In the genomic region with DNA sequence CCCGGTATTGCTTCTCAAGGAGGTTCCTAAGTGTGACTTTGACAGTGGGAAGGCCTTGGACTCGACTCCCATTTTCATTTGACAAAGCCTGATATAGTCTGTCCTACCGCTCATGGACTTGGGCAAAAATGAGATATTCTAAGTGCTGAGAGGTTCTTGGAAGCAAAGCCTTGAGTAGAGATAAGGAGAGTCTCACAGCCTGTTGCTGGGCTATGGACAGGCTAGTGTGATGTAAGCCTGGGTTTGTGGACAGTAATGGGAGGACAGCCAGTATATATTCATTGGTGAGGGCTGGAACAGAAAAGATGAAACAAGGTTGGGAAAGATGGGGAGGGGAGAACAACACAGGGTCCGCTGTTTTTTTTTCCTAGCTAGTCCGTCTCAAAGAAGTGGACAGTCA, we compare ENCODE assay signal across 21 mouse cellular contexts.
DNase-seq lines count a peak whose midpoint lies in the region; ATAC-seq and TF ChIP-seq lines count a peak whose summit lies in the region.
"Had no signal": no experiment of that assay in that cellular context is flagged by ENCODE, and none has a peak within 500 bp of the region (broad histone marks: within the 10 kb centered on the region; RNA-seq: fewer than 3 reads in every experiment).

No protein-coding gene starts in this region.

- no peaks in the 10 kb centered on the region for H3K36me3 ChIP-seq in heart, embryonic 11.5 days (ENCODE audit: control insufficient read depth, insufficient read depth, low read length)
- H3K36me3 ChIP-seq in limb, embryonic 12.5 days = no peaks in the 10 kb centered on the region
- no peaks in the 10 kb centered on the region for H3K36me3 ChIP-seq in limb, embryonic 10.5 days
- no peaks in the 10 kb centered on the region for H3K36me3 ChIP-seq in stomach, embryonic 16.5 days (ENCODE audit: control insufficient read depth, insufficient read depth, low read length)
- H3K36me3 ChIP-seq in stomach, postnatal 0 days (ENCODE audit: control insufficient read depth, insufficient read depth, low read length) = no peaks in the 10 kb centered on the region
- H3K36me3 ChIP-seq: embryonic facial prominence, embryonic 12.5 days; intestine, embryonic 15.5 days; liver, embryonic 12.5 days had no signal

- ATAC-seq in heart, embryonic 11.5 days (replicated peaks; ENCODE audit: insufficient number of reproducible peaks, low FRiP score, low TSS enrichment) = no peak
- no peak for ATAC-seq in limb, embryonic 12.5 days (ENCODE audit: insufficient number of reproducible peaks, insufficient read depth, low FRiP score, low TSS enrichment, low read depth)
- ATAC-seq in stomach, embryonic 16.5 days (ENCODE audit: insufficient read depth, low FRiP score) = peak; percentile 58; the same call in 1 of the 2 replicates
- ATAC-seq in stomach, postnatal 0 days (ENCODE audit: low FRiP score, low TSS enrichment) = no peak
- ATAC-seq: forebrain, embryonic 14.5 days; intestine, embryonic 15.5 days; liver, embryonic 12.5 days had no signal

- H3K9me3 ChIP-seq in heart, embryonic 11.5 days (replicated peaks; ENCODE audit: control insufficient read depth, low read length) = no peaks in the 10 kb centered on the region
- no peaks in the 10 kb centered on the region for H3K9me3 ChIP-seq in limb, embryonic 12.5 days
- no peaks in the 10 kb centered on the region for H3K9me3 ChIP-seq in limb, embryonic 10.5 days (replicated peaks)
- H3K9me3 ChIP-seq in stomach, embryonic 16.5 days (replicated peaks; ENCODE audit: control insufficient read depth, low read length) = no peaks in the 10 kb centered on the region
- no peaks in the 10 kb centered on the region for H3K9me3 ChIP-seq in stomach, postnatal 0 days (ENCODE audit: control insufficient read depth, low read length)
- H3K9me3 ChIP-seq: embryonic facial prominence, embryonic 12.5 days; intestine, embryonic 15.5 days; liver, embryonic 12.5 days had no signal

- WGBS in heart, embryonic 11.5 days (ENCODE audit: insufficient replicate concordance) = 62% methylated on average over 5 of the region's 5 CpGs
- WGBS in limb, embryonic 12.5 days = 82% methylated on average over 5 of the region's 5 CpGs
- WGBS in limb, embryonic 10.5 days = 85% methylated on average over 5 of the region's 5 CpGs
- WGBS in stomach, embryonic 16.5 days = 78% methylated on average over 5 of the region's 5 CpGs
- WGBS in stomach, postnatal 0 days = 85% methylated on average over 5 of the region's 5 CpGs

- no peak overlapping the region for H3K4me3 ChIP-seq in heart, embryonic 11.5 days (ENCODE audit: low read depth, low read length)
- no peak overlapping the region for H3K4me3 ChIP-seq in limb, embryonic 12.5 days (replicated peaks)
- H3K4me3 ChIP-seq in limb, embryonic 10.5 days = no peak overlapping the region
- H3K4me3 ChIP-seq in stomach, embryonic 16.5 days (replicated peaks; ENCODE audit: low read length) = no peak overlapping the region
- no peak overlapping the region for H3K4me3 ChIP-seq in stomach, postnatal 0 days (ENCODE audit: low read depth, low read length)
- H3K4me3 ChIP-seq: embryonic facial prominence, embryonic 12.5 days; intestine, embryonic 15.5 days; liver, embryonic 12.5 days had no signal

- H3K27ac ChIP-seq in heart, embryonic 11.5 days (ENCODE audit: low read depth, low read length) = no peak overlapping the region
- peak overlapping the region; percentile 29; the same call in 1 of the 2 replicates for H3K27ac ChIP-seq in limb, embryonic 12.5 days
- H3K27ac ChIP-seq in limb, embryonic 10.5 days = no peak overlapping the region
- no peak overlapping the region for H3K27ac ChIP-seq in stomach, embryonic 16.5 days (ENCODE audit: low read length)
- no peak overlapping the region for H3K27ac ChIP-seq in stomach, postnatal 0 days (replicated peaks)
- H3K27ac ChIP-seq: embryonic facial prominence, embryonic 12.5 days; hindbrain, embryonic 14.5 days; intestine, embryonic 15.5 days; liver, embryonic 12.5 days had no signal

- no peak for TF ChIP-seq CTCF in stomach, postnatal 0 days (IDR thresholded peaks at IDR 0.05; ENCODE audit: low read depth)

- peaks cover 5% of the 10 kb centered on the region; the same call in 1 of the 2 replicates for H3K4me1 ChIP-seq in heart, embryonic 11.5 days (ENCODE audit: control insufficient read depth, insufficient read depth, low read length)
- H3K4me1 ChIP-seq in limb, embryonic 12.5 days (replicated peaks) = peaks cover 1% of the 10 kb centered on the region
- peaks cover 3% of the 10 kb centered on the region; the same call in 1 of the 2 replicates for H3K4me1 ChIP-seq in limb, embryonic 10.5 days
- peaks cover 4% of the 10 kb centered on the region; the same call in 1 of the 2 replicates for H3K4me1 ChIP-seq in stomach, embryonic 16.5 days (ENCODE audit: control insufficient read depth, insufficient read depth, low read length)
- H3K4me1 ChIP-seq in stomach, postnatal 0 days (replicated peaks; ENCODE audit: control insufficient read depth, insufficient read depth) = no peaks in the 10 kb centered on the region
- H3K4me1 ChIP-seq: embryonic facial prominence, embryonic 12.5 days; intestine, embryonic 15.5 days; liver, embryonic 12.5 days had no signal

- no peaks in the 10 kb centered on the region for H3K27me3 ChIP-seq in heart, embryonic 11.5 days (ENCODE audit: control insufficient read depth, insufficient read depth, low read length)
- H3K27me3 ChIP-seq in limb, embryonic 12.5 days = peaks cover 16% of the 10 kb centered on the region
- H3K27me3 ChIP-seq in limb, embryonic 10.5 days (ENCODE audit: low read depth, poor library complexity, severe bottlenecking) = peaks cover 49% of the 10 kb centered on the region
- H3K27me3 ChIP-seq in stomach, embryonic 16.5 days (ENCODE audit: control insufficient read depth, insufficient read depth, low read length) = no peaks in the 10 kb centered on the region
- no peaks in the 10 kb centered on the region for H3K27me3 ChIP-seq in stomach, postnatal 0 days (ENCODE audit: control insufficient read depth, insufficient read depth, low read length)
- H3K27me3 ChIP-seq: embryonic facial prominence, embryonic 12.5 days; intestine, embryonic 15.5 days; liver, embryonic 12.5 days; Patski had no signal

- no peak overlapping the region for H3K9ac ChIP-seq in heart, embryonic 11.5 days (ENCODE audit: low read depth, low read length)
- no peak overlapping the region for H3K9ac ChIP-seq in limb, embryonic 12.5 days (replicated peaks)
- no peak overlapping the region for H3K9ac ChIP-seq in stomach, embryonic 16.5 days (ENCODE audit: low read length)
- H3K9ac ChIP-seq in stomach, postnatal 0 days (ENCODE audit: low read length) = no peak overlapping the region
- H3K9ac ChIP-seq: embryonic facial prominence, embryonic 12.5 days; hindbrain, embryonic 14.5 days; intestine, embryonic 15.5 days; liver, embryonic 12.5 days had no signal

- H3K4me2 ChIP-seq in heart, embryonic 11.5 days = no peak overlapping the region
- H3K4me2 ChIP-seq in limb, embryonic 12.5 days = no peak overlapping the region
- H3K4me2 ChIP-seq in stomach, embryonic 16.5 days (ENCODE audit: low read depth, low read length) = no peak overlapping the region
- H3K4me2 ChIP-seq in stomach, postnatal 0 days (replicated peaks; ENCODE audit: low read depth) = no peak overlapping the region
- H3K4me2 ChIP-seq: embryonic facial prominence, embryonic 12.5 days; hindbrain, embryonic 14.5 days; intestine, embryonic 15.5 days; liver, embryonic 12.5 days had no signal

- DNase-seq in heart, adult 11 months = peak; percentile 92
- DNase-seq in limb, embryonic 10.5 days (ENCODE audit: low spot score) = no peak
- no peak for DNase-seq in stomach, postnatal 0 days (ENCODE audit: low spot score)
- no peak for DNase-seq in spleen, postnatal 36 days (ENCODE audit: low spot score in 2 of 2)
- no peak for DNase-seq in c-Kit-positive CD71-positive TER-119-positive erythroid progenitor cells, embryonic 14.5 days (ENCODE audit: low spot score)
- DNase-seq: adrenal gland, postnatal 10 days; cerebellum, postnatal 10 days; gastrocnemius, postnatal 10 days; kidney, postnatal 36 days; lung, postnatal 36 days; right cerebral cortex, postnatal 14 days; spleen, adult 18-20 months had no signal

- TF ChIP-seq EP300 in stomach, postnatal 0 days (optimal IDR thresholded peaks at IDR 0.05) = no peak
